Mouse (Mus musculus) thymus, postnatal 36 days (tissue): ENCODE data around the gene Olfr1032.
"Not testable (repeated sequence)": the region's sequence is repeated elsewhere in the genome, so short reads cannot be mapped to it uniquely, and the experiment has no call there.

Experiments
- DNase-seq, 2 experiments: peaks; one replicate each; pipeline ENCODE4 v3.0.0; 2022; ENCODE audit warnings: mixed read lengths in 2 of 2

The Olfr1032 gene

DNA sequence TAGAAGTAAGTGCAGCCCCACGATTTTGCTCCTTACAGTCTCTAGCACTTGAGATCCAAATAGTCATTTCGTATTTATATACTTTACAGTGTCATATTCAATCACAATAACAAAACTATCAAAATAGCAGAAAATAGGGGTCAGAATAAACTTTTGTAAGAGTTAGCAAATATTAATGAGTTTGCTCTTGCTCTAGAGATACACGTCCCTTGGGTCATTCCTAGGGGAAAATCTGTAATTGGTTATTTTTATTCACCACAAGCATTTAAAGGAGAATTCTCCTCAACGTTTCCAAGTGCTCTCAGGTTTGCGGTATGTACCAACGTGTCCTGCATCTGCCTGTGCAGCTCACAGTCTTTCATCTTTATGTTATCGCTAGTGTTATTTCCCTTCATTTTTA is at the start of gene Olfr1032:
TSS of gene Olfr1032 (plus strand) at position 301 of the 400 bp plus-strand sequence.
- no peak for DNase-seq

DNA sequence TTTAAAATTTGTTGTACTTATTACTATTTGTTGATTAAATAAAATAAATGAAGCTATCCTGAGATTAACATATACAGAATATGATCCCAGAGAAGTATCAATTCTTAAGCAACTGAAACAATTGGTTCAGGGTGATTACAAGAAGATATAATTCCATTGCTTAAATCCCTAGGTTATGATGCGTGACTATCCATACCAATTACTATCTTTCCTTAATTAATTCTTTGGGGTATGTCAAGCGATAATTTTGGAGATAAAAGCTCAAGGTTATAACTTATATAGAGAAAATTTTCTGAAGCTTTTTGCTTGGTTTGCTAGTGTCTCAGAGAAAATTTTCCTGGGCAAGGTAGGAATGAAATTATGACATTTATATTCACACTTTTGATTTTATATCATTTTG is 31.7 kb upstream of the Olfr1032 start, which contains the start of gene Olfr1029:
TSS of gene Olfr1029 (plus strand) at position 301 of the 400 bp plus-strand sequence.
- DNase-seq: no peak

DNA sequence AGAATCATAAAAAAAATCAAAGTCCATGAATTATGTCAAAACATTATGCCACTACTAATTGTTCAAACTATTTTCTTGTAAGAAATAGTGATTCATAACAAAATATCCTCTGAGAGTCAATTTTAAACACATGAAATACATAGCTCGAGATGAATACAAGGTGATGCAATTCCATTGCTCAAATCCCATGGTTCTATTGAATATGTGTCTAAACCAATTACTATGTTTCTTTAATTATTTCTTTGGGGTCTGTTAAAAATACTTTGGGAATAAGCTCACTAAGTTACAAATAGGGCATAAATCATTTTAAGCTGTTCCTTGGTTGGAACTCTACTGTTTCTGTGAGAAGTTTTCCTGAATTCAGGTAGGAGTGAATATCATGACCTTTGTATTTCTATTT is 26.4 kb upstream of the Olfr1032 start, which contains the start of gene Olfr1030:
TSS of gene Olfr1030 (plus strand) at position 301 of the 400 bp plus-strand sequence.
- DNase-seq: no peak

DNA sequence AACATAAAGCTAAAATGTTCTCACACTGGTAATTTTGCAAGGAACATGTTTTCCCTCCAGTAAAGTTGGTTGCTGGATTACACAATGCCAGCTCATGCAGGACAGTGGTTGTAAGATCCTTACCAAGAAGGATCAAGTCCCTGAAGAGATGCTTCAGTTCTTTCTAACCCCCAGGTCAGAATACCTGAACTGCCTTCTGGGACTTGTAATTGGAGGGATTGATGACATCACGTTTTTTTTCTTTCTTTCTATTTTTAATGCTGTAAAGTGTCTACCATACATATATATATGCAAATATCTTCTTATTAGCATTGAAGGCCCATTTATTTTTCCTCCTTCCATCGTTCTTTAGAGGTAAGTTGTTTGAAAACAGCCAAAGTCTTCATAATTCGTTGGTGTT is 15.3 kb upstream of the Olfr1032 start, which contains the start of gene Olfr1031:
TSS of gene Olfr1031 (plus strand) at position 301 of the 400 bp plus-strand sequence.
- DNase-seq: no peak

DNA sequence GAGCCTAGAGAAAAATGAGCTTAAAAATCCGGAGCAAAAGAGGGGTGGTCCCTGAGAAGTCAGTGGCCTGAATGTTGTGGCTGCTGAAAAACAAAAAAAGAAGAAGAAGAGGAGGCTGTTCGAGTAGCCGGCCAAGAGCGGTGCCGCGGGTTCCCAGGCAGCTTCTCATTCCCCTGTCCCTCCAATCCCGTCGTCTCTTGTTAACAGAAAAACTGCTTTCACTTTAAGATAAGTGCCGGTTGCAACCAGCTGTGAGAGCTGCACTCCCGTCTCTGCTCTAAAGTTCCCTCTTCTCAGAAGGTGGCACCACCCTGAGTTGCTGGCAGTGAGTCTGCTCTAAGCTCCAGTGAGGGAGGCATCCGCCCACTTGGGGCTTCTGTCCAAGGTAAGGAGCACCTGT is 15.1 kb downstream of the Olfr1032 start, which contains the start of gene Olfr1033:
TSS of gene Olfr1033 (plus strand) at position 228 of the 400 bp plus-strand sequence.
- not testable (repeated sequence) for DNase-seq

DNA sequence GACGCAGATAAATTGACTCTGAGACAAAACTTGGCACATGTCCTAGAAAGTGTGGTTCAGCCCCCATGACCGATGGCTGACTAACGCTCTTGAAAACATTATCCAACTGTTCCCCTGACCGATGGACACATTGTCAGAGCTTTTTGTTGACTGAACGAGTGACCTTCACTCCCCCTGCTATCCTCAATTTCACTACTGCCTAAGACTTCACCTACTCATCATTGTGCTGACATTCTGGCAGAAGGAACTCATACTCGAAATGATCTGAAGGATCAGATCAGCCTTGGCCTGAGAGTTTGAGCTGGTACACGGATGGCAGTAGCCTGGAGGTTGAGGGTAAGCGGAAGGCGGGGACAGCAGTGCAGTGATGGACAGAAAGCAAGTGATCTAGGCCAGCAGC is 16.2 kb downstream of the Olfr1032 start:
- DNase-seq: not testable (repeated sequence)

DNA sequence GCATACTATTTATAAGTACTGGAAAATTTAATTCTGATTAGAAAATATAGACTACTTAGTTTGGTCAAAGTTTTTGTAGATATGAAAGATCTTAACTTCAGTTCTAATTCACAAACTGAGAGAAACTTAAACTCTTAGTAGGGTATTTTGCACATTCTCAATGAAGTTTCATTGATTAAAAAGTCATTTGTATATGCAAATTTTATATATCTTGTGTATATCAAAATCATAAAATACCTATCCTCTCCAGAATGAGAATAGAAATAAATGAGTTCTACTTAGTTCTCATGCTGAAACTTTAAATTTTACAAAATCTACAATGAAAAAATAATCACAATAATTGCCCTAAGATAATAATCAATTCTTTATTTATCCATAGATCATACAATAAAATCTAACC is 40.2 kb downstream of the Olfr1032 start, which contains the start of gene Olfr1034:
TSS of gene Olfr1034 (plus strand) at position 301 of the 400 bp plus-strand sequence.
- no peak for DNase-seq

DNA sequence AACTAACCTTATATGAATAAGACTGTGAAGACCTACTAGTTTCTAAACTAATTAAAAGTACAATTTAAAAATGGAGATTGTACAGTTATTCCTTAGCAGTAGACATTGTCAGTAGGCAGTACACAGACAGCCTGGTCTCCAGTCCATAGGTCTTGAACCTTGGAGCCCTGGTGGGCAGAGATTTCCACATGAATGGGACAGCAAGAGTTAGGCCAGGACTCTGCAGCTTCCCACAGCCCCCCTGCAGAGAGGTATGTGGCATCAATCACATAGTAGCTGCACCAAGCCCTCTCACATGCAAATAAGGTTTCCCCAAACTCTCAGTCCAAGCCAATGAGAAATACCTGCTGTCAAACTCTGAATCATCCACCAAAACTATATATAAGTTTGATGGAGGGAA is 45.4 kb downstream of the Olfr1032 start:
- DNase-seq: not testable (repeated sequence)
